ENCODE assay signal across 29 mouse cellular contexts in genomic region chr8:60886736-60887135, GRCm38 (mm10). TPM values are rescaled to one million over a fixed set of nuclear protein-coding genes. Genes with fewer than 3 reads are reported as not detected.
DNase-seq lines count a peak whose midpoint lies in the region; ATAC-seq lines count a peak whose summit lies in the region.
"Had no signal": no experiment of that assay in that cellular context is flagged by ENCODE, and none has a peak within 500 bp of the region (broad histone marks: within the 10 kb centered on the region; RNA-seq: fewer than 3 reads in every experiment).

No protein-coding gene starts in this region.

- no peaks in the 10 kb centered on the region for H3K27me3 ChIP-seq in embryonic facial prominence, embryonic 11.5 days (ENCODE audit: control insufficient read depth, insufficient read depth, low read length)
- H3K27me3 ChIP-seq in limb, embryonic 15.5 days, result no peaks in the 10 kb centered on the region
- H3K27me3 ChIP-seq: hindbrain, embryonic 12.5 days; intestine, embryonic 15.5 days; kidney, embryonic 15.5 days; liver, embryonic 15.5 days; neural tube, embryonic 12.5 days had no signal

- no peaks in the 10 kb centered on the region for H3K4me1 ChIP-seq in embryonic facial prominence, embryonic 11.5 days (ENCODE audit: control insufficient read depth, insufficient read depth, low read length)
- peaks cover 14% of the 10 kb centered on the region for H3K4me1 ChIP-seq in limb, embryonic 15.5 days

- 31% methylated on average over 6 of the region's 6 CpGs for WGBS in embryonic facial prominence, embryonic 11.5 days
- 23% methylated on average over 6 of the region's 6 CpGs for WGBS in limb, embryonic 15.5 days

- H3K9me3 ChIP-seq in embryonic facial prominence, embryonic 11.5 days (replicated peaks; ENCODE audit: control insufficient read depth, low read length), result no peaks in the 10 kb centered on the region
- H3K9me3 ChIP-seq in limb, embryonic 15.5 days, result no peaks in the 10 kb centered on the region
- H3K9me3 ChIP-seq: forebrain, embryonic 10.5 days; hindbrain, embryonic 12.5 days; intestine, embryonic 15.5 days; kidney, embryonic 15.5 days; liver, embryonic 15.5 days; neural tube, embryonic 12.5 days had no signal

- no peak overlapping the region for H3K4me2 ChIP-seq in embryonic facial prominence, embryonic 11.5 days (ENCODE audit: low read depth, low read length)
- no peak overlapping the region for H3K4me2 ChIP-seq in limb, embryonic 15.5 days
- H3K4me2 ChIP-seq: heart, embryonic 11.5 days; hindbrain, embryonic 12.5 days; intestine, embryonic 15.5 days; kidney, embryonic 15.5 days; liver, embryonic 15.5 days; lung, embryonic 14.5 days; midbrain, embryonic 11.5 days; neural tube, embryonic 12.5 days had no signal

- ATAC-seq in embryonic facial prominence, embryonic 11.5 days (replicated peaks; ENCODE audit: insufficient number of reproducible peaks, low FRiP score, low TSS enrichment, low read depth), result no peak
- peak; percentile 9; the same call in 1 of the 2 replicates for ATAC-seq in limb, embryonic 15.5 days (ENCODE audit: insufficient number of reproducible peaks, low FRiP score, low TSS enrichment, low read depth)
- ATAC-seq: activated CD4-positive, CD25-positive, alpha-beta regulatory T cell, adult 4 months; forebrain, postnatal 0 days; hindbrain, postnatal 0 days; intestine, embryonic 15.5 days; midbrain, embryonic 16.5 days had no signal

- no peaks in the 10 kb centered on the region for H3K36me3 ChIP-seq in embryonic facial prominence, embryonic 11.5 days (replicated peaks; ENCODE audit: control insufficient read depth, insufficient read depth, low read depth, low read length)
- no peaks in the 10 kb centered on the region for H3K36me3 ChIP-seq in limb, embryonic 15.5 days
- H3K36me3 ChIP-seq: hindbrain, embryonic 12.5 days; intestine, embryonic 15.5 days; kidney, embryonic 15.5 days; neural tube, embryonic 12.5 days had no signal

- peak; percentile 12 for DNase-seq in kidney, adult 11 months
- DNase-seq in kidney, adult 8-10 months, result no peak
- DNase-seq in NIH3T3 (ENCODE audit: low read depth), result peak; percentile 24
- peak; percentile 61 for DNase-seq in embryonic facial prominence, embryonic 11.5 days (ENCODE audit: low spot score)
- DNase-seq in neural tube, embryonic 10.5 days (ENCODE audit: extremely low spot score, low spot score), result no peak
- DNase-seq in lung, postnatal 14 days, result no peak
- DNase-seq: adrenal gland, adult 2 months; adrenal gland, postnatal 36 days; cerebellum, adult 9-10 months; forebrain, postnatal 0 days; gastrocnemius, postnatal 14 days; heart, adult 11 months; heart, postnatal 36 days; lung, embryonic 14.5 days; right cerebral cortex, postnatal 4 days; thymus, adult 2 months; thymus, postnatal 36 days had no signal

- H3K9ac ChIP-seq in embryonic facial prominence, embryonic 11.5 days (replicated peaks; ENCODE audit: low read length), result no peak overlapping the region
- no peak overlapping the region for H3K9ac ChIP-seq in limb, embryonic 15.5 days
- H3K9ac ChIP-seq: forebrain, postnatal 0 days; hindbrain, embryonic 12.5 days; intestine, embryonic 15.5 days; kidney, embryonic 15.5 days; liver, embryonic 15.5 days; lung, embryonic 14.5 days; neural tube, embryonic 12.5 days had no signal

- H3K27ac ChIP-seq in embryonic facial prominence, embryonic 11.5 days (replicated peaks; ENCODE audit: low read depth, low read length), result no peak overlapping the region
- H3K27ac ChIP-seq in limb, embryonic 15.5 days, result no peak overlapping the region
- H3K27ac ChIP-seq: forebrain, embryonic 10.5 days; hindbrain, embryonic 12.5 days; hindbrain, postnatal 0 days; intestine, embryonic 15.5 days; kidney, embryonic 15.5 days; liver, embryonic 15.5 days; neural tube, embryonic 12.5 days had no signal

- no peak overlapping the region for H3K4me3 ChIP-seq in embryonic facial prominence, embryonic 11.5 days (ENCODE audit: low read depth, low read length)
- no peak overlapping the region for H3K4me3 ChIP-seq in limb, embryonic 15.5 days
- H3K4me3 ChIP-seq: forebrain, embryonic 10.5 days; hindbrain, embryonic 12.5 days; intestine, embryonic 15.5 days; kidney, embryonic 15.5 days; liver, embryonic 15.5 days; neural tube, embryonic 12.5 days had no signal

RNA-seq across cellular contexts. Expression of gene Hpf1, which starts 3.5 kb away (rescaled TPM):
- 134 and 147 TPM in 2 replicates for polyA plus RNA-seq in embryonic facial prominence, embryonic 11.5 days (2014; fragmentation: Nextera tagmentation; extraction: Ambion mirVana)
- 92.5 and 95.6 TPM in 2 replicates for polyA plus RNA-seq in limb, embryonic 15.5 days (2015; fragmentation: Nextera tagmentation; extraction: Ambion mirVana)

Comparison
In these comparisons a context has a peak if more than half of its experiments do, and no peak if none do; other contexts are left out.
1. DNase-seq: peak in kidney, adult 11 months (single experiment), NIH3T3 (single experiment) and embryonic facial prominence, embryonic 11.5 days (single experiment); none in kidney, adult 8-10 months (0 of 2), neural tube, embryonic 10.5 days (single experiment) and lung, postnatal 14 days (single experiment).